Mouse (Mus musculus): ENCODE results near the gene Gm21883. TPM values are rescaled to one million over a fixed set of nuclear protein-coding genes. Genes with fewer than 3 reads are reported as not detected.

The Gm21883 gene
- polyA plus RNA-seq (2014; fragmentation: Illumina TruSeq; extraction: RNeasy Lipid Tissue Mini Kit (QIAGEN cat#74804); ENCODE audit: insufficient read depth, low read depth, low replicate concordance): not detected

DNA sequence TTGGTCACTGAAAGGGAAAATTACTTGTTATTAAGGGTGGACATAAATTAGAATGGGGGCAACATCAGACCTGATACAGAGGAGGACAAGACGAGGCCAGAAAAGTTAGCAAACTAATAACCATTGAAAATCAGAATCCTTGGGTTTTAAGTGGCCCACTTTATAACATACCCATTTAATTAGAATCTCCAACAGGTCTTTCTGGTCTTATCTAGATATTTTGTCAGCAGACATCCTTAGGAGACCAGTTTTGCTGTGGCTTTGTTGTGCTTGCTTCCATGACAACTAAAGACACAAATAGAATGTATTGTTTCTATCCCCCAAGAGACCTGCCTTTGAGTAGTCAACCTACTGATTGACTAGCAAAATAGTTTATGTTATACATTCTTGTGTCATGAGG lies at the start of gene Gm21883:
Gm21883 (minus strand) TSS at position 101 of the 400 bp plus-strand sequence.

DNA sequence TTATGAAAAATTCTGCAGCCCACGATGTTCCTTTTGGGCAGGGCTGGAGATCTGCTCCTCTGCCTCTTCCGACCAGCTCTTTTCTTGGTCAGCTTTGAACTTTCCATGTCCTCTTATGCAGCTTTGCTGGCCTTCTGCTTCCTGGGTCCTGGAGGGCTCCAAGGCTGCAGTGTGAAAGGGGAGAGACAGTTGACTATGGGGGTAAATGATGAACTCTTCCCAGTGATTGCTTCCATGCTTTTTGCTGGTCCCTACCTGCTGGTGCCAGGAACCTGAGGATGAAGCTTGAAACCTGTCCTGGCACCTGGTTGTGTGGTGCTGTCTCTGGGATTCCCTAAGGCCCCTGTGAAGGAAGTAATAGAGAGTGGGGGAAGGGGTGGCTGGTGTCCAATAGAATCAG lies 44.7 kb upstream of the Gm21883 start, which contains the start of gene Spin2e:
Spin2e (minus strand) TSS at position 101 of the 400 bp plus-strand sequence.

Other genes starting within 250 kb of the Gm21883 start
- not detected for gene Btbd35f26, start 237.8 kb downstream of the Gm21883 start, polyA plus RNA-seq (2014; fragmentation: Illumina TruSeq; extraction: RNeasy Lipid Tissue Mini Kit (QIAGEN cat#74804); ENCODE audit: insufficient read depth, low read depth, low replicate concordance)
- gene Btbd35f19, start 190.4 kb downstream of the Gm21883 start, polyA plus RNA-seq (2014; fragmentation: Illumina TruSeq; extraction: RNeasy Lipid Tissue Mini Kit (QIAGEN cat#74804); ENCODE audit: insufficient read depth, low read depth, low replicate concordance): not detected
- gene Spin2e, start 44.6 kb upstream of the Gm21883 start, polyA plus RNA-seq (2014; fragmentation: Illumina TruSeq; extraction: RNeasy Lipid Tissue Mini Kit (QIAGEN cat#74804); ENCODE audit: insufficient read depth, low read depth, low replicate concordance): not detected
- not detected for gene Btbd35f25, start 142.9 kb upstream of the Gm21883 start, polyA plus RNA-seq (2014; fragmentation: Illumina TruSeq; extraction: RNeasy Lipid Tissue Mini Kit (QIAGEN cat#74804); ENCODE audit: insufficient read depth, low read depth, low replicate concordance)